ENCODE assay signal across 8 mouse cellular contexts in the genomic region with DNA sequence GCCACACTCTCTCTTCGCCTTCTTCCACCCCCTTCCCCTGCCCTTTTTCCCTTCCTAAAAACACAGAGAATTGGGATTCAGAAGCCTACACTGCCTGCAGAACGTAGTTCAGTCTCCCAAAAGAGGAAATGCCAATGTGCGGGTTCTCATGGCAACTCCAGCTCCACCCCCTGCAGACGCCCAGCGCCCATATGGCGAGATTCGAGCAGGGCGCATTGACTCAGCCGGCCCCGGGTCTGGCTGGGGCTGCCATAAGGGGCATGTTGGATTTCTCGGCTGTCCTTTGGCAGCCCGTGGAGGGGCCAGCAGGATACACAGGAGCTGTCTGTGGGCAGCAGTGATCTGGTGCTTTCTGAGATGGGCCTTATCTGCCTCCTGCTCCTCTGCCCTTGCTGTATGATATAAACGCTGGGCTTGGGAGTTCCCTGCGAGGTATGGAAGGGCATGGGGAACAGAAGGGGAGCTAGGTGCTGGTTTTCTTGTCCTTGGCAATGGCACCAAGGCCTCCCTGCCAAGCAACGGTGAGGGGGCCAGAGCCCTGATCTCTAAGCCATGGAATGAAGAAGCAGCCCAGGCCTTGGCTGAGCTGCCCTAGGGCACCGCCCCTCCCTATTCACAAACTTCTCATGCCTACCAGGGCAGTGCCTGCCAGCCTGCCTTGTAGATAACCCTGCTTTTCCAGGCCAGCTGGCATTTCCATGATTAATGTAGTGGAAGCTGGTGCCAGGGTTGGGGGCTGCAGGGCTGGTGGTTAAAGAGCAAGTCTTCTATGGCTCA.
DNase-seq lines count a peak whose midpoint lies in the region; ATAC-seq and TF ChIP-seq lines count a peak whose summit lies in the region.

No protein-coding gene starts in this region.

- TF ChIP-seq CTCF in gastrocnemius, adult 2 months (IDR thresholded peaks at IDR 0.05), result no peak

- 0 out of 2 replicates have a peak overlapping the region, but pooled peaks have one; percentile 10 for H3K4me2 ChIP-seq in heart, embryonic 15.5 days
- no peak overlapping the region for H3K4me2 ChIP-seq in heart, embryonic 11.5 days
- peak overlapping the region; percentile 6 for H3K4me2 ChIP-seq in embryonic facial prominence, embryonic 14.5 days (ENCODE audit: low read depth, low read length)

- intact Hi-C loops in gastrocnemius, adult 2 months (cut with DNase I), result no loop called here

- no peak overlapping the region for H3K9ac ChIP-seq in heart, embryonic 15.5 days
- H3K9ac ChIP-seq in heart, embryonic 11.5 days (ENCODE audit: low read depth, low read length), result no peak overlapping the region
- H3K9ac ChIP-seq in embryonic facial prominence, embryonic 14.5 days (ENCODE audit: low read depth, low read length), result no peak overlapping the region

- 42% methylated on average over 16 of the region's 16 CpGs for WGBS in heart, embryonic 15.5 days
- 53% methylated on average over 16 of the region's 16 CpGs for WGBS in heart, embryonic 11.5 days (ENCODE audit: insufficient replicate concordance)
- 46% methylated on average over 16 of the region's 16 CpGs for WGBS in embryonic facial prominence, embryonic 14.5 days

- no peak overlapping the region for H3K27ac ChIP-seq in heart, embryonic 15.5 days
- H3K27ac ChIP-seq in heart, embryonic 11.5 days (ENCODE audit: low read depth, low read length), result no peak overlapping the region
- H3K27ac ChIP-seq in embryonic facial prominence, embryonic 14.5 days (replicated peaks; ENCODE audit: low read depth, low read length), result peak overlapping the region; percentile 18; the same call in 1 of the 2 replicates
- no peak overlapping the region for H3K27ac ChIP-seq in gastrocnemius, adult 2 months

- peak; percentile 44 for DNase-seq in embryonic facial prominence, embryonic 14.5 days (ENCODE audit: low spot score)
- peak; percentile 65 to 69 for DNase-seq in layer of hippocampus, postnatal 10 days (ENCODE audit: low spot score in 2 of 2)
- peak; percentile 91 for DNase-seq in right cerebral cortex, adult 18-20 months
- no peak for DNase-seq in gastrocnemius, adult 2 months
- DNase-seq in retina, embryonic 14.5 days (ENCODE audit: low spot score), result no peak
- no peak for DNase-seq in B cell, adult 2 months

- no peak overlapping the region for H3K4me3 ChIP-seq in heart, embryonic 15.5 days
- no peak overlapping the region for H3K4me3 ChIP-seq in heart, embryonic 11.5 days (ENCODE audit: low read depth, low read length)
- no peak overlapping the region for H3K4me3 ChIP-seq in embryonic facial prominence, embryonic 14.5 days (ENCODE audit: low read depth, low read length)
- H3K4me3 ChIP-seq in gastrocnemius, adult 2 months, result no peak overlapping the region

- peaks cover 3% of the 10 kb centered on the region for H3K4me1 ChIP-seq in heart, embryonic 15.5 days (replicated peaks)
- H3K4me1 ChIP-seq in heart, embryonic 11.5 days (ENCODE audit: control insufficient read depth, insufficient read depth, low read length), result no peaks in the 10 kb centered on the region; the same call in 1 of the 2 replicates
- H3K4me1 ChIP-seq in embryonic facial prominence, embryonic 14.5 days (ENCODE audit: control insufficient read depth, insufficient read depth, low read length), result peaks cover 13% of the 10 kb centered on the region; the same call in 1 of the 2 replicates

- H3K36me3 ChIP-seq in heart, embryonic 15.5 days, result no peaks in the 10 kb centered on the region
- H3K36me3 ChIP-seq in heart, embryonic 11.5 days (ENCODE audit: control insufficient read depth, insufficient read depth, low read length), result no peaks in the 10 kb centered on the region
- no peaks in the 10 kb centered on the region for H3K36me3 ChIP-seq in embryonic facial prominence, embryonic 14.5 days (ENCODE audit: control insufficient read depth, insufficient read depth, low read length)

- H3K27me3 ChIP-seq in heart, embryonic 15.5 days, result peaks cover 28% of the 10 kb centered on the region
- H3K27me3 ChIP-seq in heart, embryonic 11.5 days (ENCODE audit: control insufficient read depth, insufficient read depth, low read length), result 0 out of 2 replicates have a peak, but pooled peaks cover 6% of the 10 kb centered on the region
- no peaks in the 10 kb centered on the region for H3K27me3 ChIP-seq in embryonic facial prominence, embryonic 14.5 days (replicated peaks; ENCODE audit: control insufficient read depth, insufficient read depth, low read length)

- no peak for ATAC-seq in heart, embryonic 15.5 days (replicated peaks; ENCODE audit: insufficient number of reproducible peaks, insufficient read depth, low FRiP score, low read depth)
- ATAC-seq in heart, embryonic 11.5 days (replicated peaks; ENCODE audit: insufficient number of reproducible peaks, low FRiP score, low TSS enrichment), result no peak
- ATAC-seq in embryonic facial prominence, embryonic 14.5 days (ENCODE audit: low read depth), result no peak

- H3K9me3 ChIP-seq in heart, embryonic 15.5 days (replicated peaks), result no peaks in the 10 kb centered on the region
- H3K9me3 ChIP-seq in heart, embryonic 11.5 days (replicated peaks; ENCODE audit: control insufficient read depth, low read length), result no peaks in the 10 kb centered on the region
- no peaks in the 10 kb centered on the region for H3K9me3 ChIP-seq in embryonic facial prominence, embryonic 14.5 days (ENCODE audit: control insufficient read depth, low read length)

Comparison
In these comparisons a context has a peak if more than half of its experiments do, and no peak if none do; other contexts are left out.
1. DNase-seq: peak in embryonic facial prominence, embryonic 14.5 days (single experiment), layer of hippocampus, postnatal 10 days (2 of 2) and right cerebral cortex, adult 18-20 months (single experiment); none in gastrocnemius, adult 2 months (single experiment), retina, embryonic 14.5 days (single experiment) and B cell, adult 2 months (0 of 2).